8 mouse cellular contexts compared by ENCODE assay signal in genomic region chr5:53465883-53466282, GRCm38 (mm10). TPM values are rescaled to one million over a fixed set of nuclear protein-coding genes. Genes with fewer than 3 reads are reported as not detected.
DNase-seq lines count a peak whose midpoint lies in the region; ATAC-seq and TF ChIP-seq lines count a peak whose summit lies in the region.

Rbpj (plus strand) TSS chr5:53466152.

- TF ChIP-seq CTCF in liver, postnatal 0 days (IDR thresholded peaks at IDR 0.05; ENCODE audit: low read depth), result no peak

- no peaks in the 10 kb centered on the region for H3K27me3 ChIP-seq in liver, embryonic 11.5 days (replicated peaks; ENCODE audit: control insufficient read depth, insufficient read depth, low read length)
- H3K27me3 ChIP-seq in liver, postnatal 0 days (ENCODE audit: insufficient read depth, low read length), result no peaks in the 10 kb centered on the region
- peaks cover 34% of the 10 kb centered on the region for H3K27me3 ChIP-seq in embryonic facial prominence, embryonic 10.5 days (replicated peaks; ENCODE audit: low read depth, poor library complexity, severe bottlenecking)
- no peaks in the 10 kb centered on the region for H3K27me3 ChIP-seq in heart, embryonic 10.5 days (ENCODE audit: insufficient read depth, poor library complexity, severe bottlenecking)
- no peaks in the 10 kb centered on the region for H3K27me3 ChIP-seq in neural tube, embryonic 12.5 days (replicated peaks)

- no peak within 1 kb of the TSS for H3K4me2 ChIP-seq in liver, embryonic 11.5 days
- H3K4me2 ChIP-seq in liver, postnatal 0 days (ENCODE audit: low read depth, low read length), result no peak within 1 kb of the TSS
- H3K4me2 ChIP-seq in neural tube, embryonic 12.5 days (replicated peaks), result no peak within 1 kb of the TSS

- DNase-seq in liver, embryonic 11.5 days (ENCODE audit: low spot score), result no peak
- DNase-seq in liver, postnatal 0 days, result no peak
- no peak for DNase-seq in embryonic facial prominence, embryonic 10.5 days (ENCODE audit: low spot score)
- no peak for DNase-seq in heart, embryonic 10.5 days (ENCODE audit: low spot score)
- DNase-seq in layer of hippocampus, postnatal 25 days (ENCODE audit: extremely low spot score in 1 of 2, low spot score in 1 of 2), result no peak
- DNase-seq in urinary bladder, postnatal 25 days (ENCODE audit: low spot score), result no peak
- DNase-seq in thymus, postnatal 25 days, result no peak

- H3K27ac ChIP-seq in liver, embryonic 11.5 days (ENCODE audit: low read depth, low read length), result no peak within 1 kb of the TSS
- no peak within 1 kb of the TSS for H3K27ac ChIP-seq in liver, postnatal 0 days (ENCODE audit: low read depth)
- H3K27ac ChIP-seq in embryonic facial prominence, embryonic 10.5 days (replicated peaks), result no peak within 1 kb of the TSS
- no peak within 1 kb of the TSS for H3K27ac ChIP-seq in heart, embryonic 10.5 days
- H3K27ac ChIP-seq in neural tube, embryonic 12.5 days, result no peak within 1 kb of the TSS

- ATAC-seq in liver, embryonic 11.5 days (replicated peaks; ENCODE audit: low FRiP score), result no peak
- no peak for ATAC-seq in liver, postnatal 0 days
- no peak for ATAC-seq in neural tube, embryonic 12.5 days (ENCODE audit: low FRiP score, low read depth)

- H3K4me1 ChIP-seq in liver, embryonic 11.5 days (replicated peaks; ENCODE audit: control insufficient read depth, insufficient read depth, low read length), result no peaks in the 10 kb centered on the region; the same call in 1 of the 2 replicates
- no peaks in the 10 kb centered on the region for H3K4me1 ChIP-seq in liver, postnatal 0 days (ENCODE audit: insufficient read depth)
- peaks cover 23% of the 10 kb centered on the region for H3K4me1 ChIP-seq in embryonic facial prominence, embryonic 10.5 days
- H3K4me1 ChIP-seq in heart, embryonic 10.5 days, result peaks cover 18% of the 10 kb centered on the region
- peaks cover 2% of the 10 kb centered on the region; the same call in 1 of the 2 replicates for H3K4me1 ChIP-seq in neural tube, embryonic 12.5 days

- H3K9me3 ChIP-seq in liver, embryonic 11.5 days (ENCODE audit: control insufficient read depth, low read length), result no peaks in the 10 kb centered on the region
- no peaks in the 10 kb centered on the region for H3K9me3 ChIP-seq in liver, postnatal 0 days (ENCODE audit: low read length)
- no peaks in the 10 kb centered on the region for H3K9me3 ChIP-seq in embryonic facial prominence, embryonic 10.5 days
- no peaks in the 10 kb centered on the region for H3K9me3 ChIP-seq in heart, embryonic 10.5 days
- no peaks in the 10 kb centered on the region for H3K9me3 ChIP-seq in neural tube, embryonic 12.5 days

- H3K9ac ChIP-seq in liver, embryonic 11.5 days (ENCODE audit: low read depth, low read length), result no peak within 1 kb of the TSS
- H3K9ac ChIP-seq in liver, postnatal 0 days (replicated peaks), result no peak within 1 kb of the TSS
- H3K9ac ChIP-seq in neural tube, embryonic 12.5 days, result no peak within 1 kb of the TSS

- no peaks in the 10 kb centered on the region for H3K36me3 ChIP-seq in liver, embryonic 11.5 days (ENCODE audit: control insufficient read depth, insufficient read depth, low read length)
- H3K36me3 ChIP-seq in liver, postnatal 0 days (replicated peaks; ENCODE audit: insufficient read depth, low read length), result no peaks in the 10 kb centered on the region
- H3K36me3 ChIP-seq in embryonic facial prominence, embryonic 10.5 days (replicated peaks), result no peaks in the 10 kb centered on the region
- no peaks in the 10 kb centered on the region for H3K36me3 ChIP-seq in heart, embryonic 10.5 days
- no peaks in the 10 kb centered on the region for H3K36me3 ChIP-seq in neural tube, embryonic 12.5 days

- no peak within 1 kb of the TSS for H3K4me3 ChIP-seq in liver, embryonic 11.5 days (ENCODE audit: low read depth, low read length)
- H3K4me3 ChIP-seq in liver, postnatal 0 days (ENCODE audit: low read depth, low read length), result no peak within 1 kb of the TSS
- no peak within 1 kb of the TSS for H3K4me3 ChIP-seq in embryonic facial prominence, embryonic 10.5 days
- H3K4me3 ChIP-seq in heart, embryonic 10.5 days, result no peak within 1 kb of the TSS
- H3K4me3 ChIP-seq in neural tube, embryonic 12.5 days, result no peak within 1 kb of the TSS

- WGBS in liver, embryonic 11.5 days, result 84% methylated on average over 9 of the region's 9 CpGs
- WGBS in liver, postnatal 0 days (ENCODE audit: insufficient replicate concordance), result 77% methylated on average over 9 of the region's 9 CpGs
- 87% methylated on average over 9 of the region's 9 CpGs for WGBS in embryonic facial prominence, embryonic 10.5 days
- 84% methylated on average over 9 of the region's 9 CpGs for WGBS in heart, embryonic 10.5 days
- WGBS in neural tube, embryonic 12.5 days, result 91% methylated on average over 9 of the region's 9 CpGs

- TF ChIP-seq EP300 in liver, postnatal 0 days (IDR thresholded peaks at IDR 0.05; ENCODE audit: low read depth), result no peak

RNA-seq across cellular contexts. Expression of gene Rbpj, which starts in this region (rescaled TPM):
- 21.6 and 27.0 TPM in 2 replicates for polyA plus RNA-seq in liver, embryonic 11.5 days (2014; fragmentation: Nextera tagmentation; extraction: Ambion mirVana)
- polyA plus RNA-seq in liver, postnatal 0 days (2015; fragmentation: Nextera tagmentation; extraction: Ambion mirVana), result 6.1 and 6.4 TPM in 2 replicates
- polyA plus RNA-seq in embryonic facial prominence, embryonic 10.5 days (2016; fragmentation: Nextera tagmentation; extraction: Ambion mirVana), result 43.5 and 44.9 TPM in 2 replicates
- 23.9 and 24.6 TPM in 2 replicates for polyA plus RNA-seq in heart, embryonic 10.5 days (2016; fragmentation: Nextera tagmentation; extraction: Ambion mirVana)
- total RNA-seq in layer of hippocampus, postnatal 25 days (2021), result 10 to 100 TPM; 21.7 to 22.0 TPM
- polyA plus RNA-seq in neural tube, embryonic 12.5 days (2016; fragmentation: Nextera tagmentation; extraction: Ambion mirVana), result 52.8 and 62.8 TPM in 2 replicates
